Mouse (Mus musculus): ENCODE measurements around the gene Gdpgp1. TPM values are rescaled to one million over a fixed set of nuclear protein-coding genes. Genes with fewer than 3 reads are reported as not detected.

Gene Gdpgp1
- polyA plus RNA-seq, 1 experiment from 2014 or later = 4.5 TPM

- no peak for ATAC-seq (ENCODE audit: low read depth)
- WGBS = 89% methylated on average over 10 of the region's 10 CpGs
- no peaks in the 10 kb centered on the region for H3K27me3 ChIP-seq
Measured at GRCm38 (mm10) chr7:80238542-80238941, 5.9 kb downstream of the Gdpgp1 start.

GRCm38 (mm10) chr7:80241661-80242060 is 9.0 kb downstream of the Gdpgp1 start:
- Histone ChIP-seq H3K4me1 (replicated peaks) (no peaks in the 10 kb centered on the region), H3K4me3 (no peak overlapping the region), H3K36me3 (peaks cover 34% of the 10 kb centered on the region), H3K27ac (replicated peaks) (no peak overlapping the region), H3K27me3 (no peaks in the 10 kb centered on the region), H3K9ac (no peak overlapping the region), H3K9me3 (no peaks in the 10 kb centered on the region), H3K4me2 (no peak overlapping the region)
- WGBS = 91% methylated on average over 4 of the region's 4 CpGs
- ATAC-seq (ENCODE audit: low read depth) = no peak

More at GRCm38 (mm10) chr7:80238542-80238941, 5.9 kb downstream of the Gdpgp1 start:
- H3K4me1 ChIP-seq (replicated peaks) = peaks cover 19% of the 10 kb centered on the region
- H3K4me3 ChIP-seq = no peak overlapping the region
- peaks cover 34% of the 10 kb centered on the region for H3K36me3 ChIP-seq
- no peak overlapping the region for H3K9ac ChIP-seq
- H3K9me3 ChIP-seq = no peaks in the 10 kb centered on the region
- no peak overlapping the region for H3K4me2 ChIP-seq
- no peak overlapping the region for H3K27ac ChIP-seq (replicated peaks)

- Histone ChIP-seq H3K4me2 (no peak overlapping the region), H3K27me3 (no peaks in the 10 kb centered on the region), H3K9ac (no peak overlapping the region), H3K4me3 (no peak overlapping the region), H3K36me3 (peaks cover 16% of the 10 kb centered on the region), H3K9me3 (no peaks in the 10 kb centered on the region), H3K27ac (replicated peaks) (no peak overlapping the region), H3K4me1 (replicated peaks) (peaks cover 5% of the 10 kb centered on the region; the same call in 1 of the 2 replicates)
- no peak for ATAC-seq (ENCODE audit: low read depth)
- 96% methylated on average over 4 of the region's 4 CpGs for WGBS
Measured at GRCm38 (mm10) chr7:80244851-80245250, 12.2 kb downstream of the Gdpgp1 start.

- H3K27ac ChIP-seq (replicated peaks) = peak within 1 kb of the TSS; percentile 88
- no peaks in the 10 kb centered on the region for H3K9me3 ChIP-seq
Measured at GRCm38 (mm10) chr7:80246148-80246721, 13.6 kb downstream of the Gdpgp1 start, which contains the start of gene Ttll13. Ttll13 (plus strand) TSS chr7:80246376.

GRCm38 (mm10) chr7:80246859-80247258 is 14.2 kb downstream of the Gdpgp1 start:
- ATAC-seq (ENCODE audit: low read depth) = no peak
- 0 out of 2 replicates have a peak, but pooled peaks cover 6% of the 10 kb centered on the region for H3K27me3 ChIP-seq
- WGBS = 72% methylated on average over 7 of the region's 7 CpGs
- H3K4me3 ChIP-seq = peak overlapping the region; percentile 47
- peak overlapping the region; percentile 88 for H3K27ac ChIP-seq (replicated peaks)
- peak overlapping the region; percentile 65; the same call in 1 of the 2 replicates for H3K9ac ChIP-seq
- H3K4me1 ChIP-seq (replicated peaks) = peaks cover 5% of the 10 kb centered on the region; the same call in 1 of the 2 replicates
- peak overlapping the region; percentile 57 for H3K4me2 ChIP-seq
- H3K9me3 ChIP-seq = no peaks in the 10 kb centered on the region
- H3K36me3 ChIP-seq = no peaks in the 10 kb centered on the region

More at GRCm38 (mm10) chr7:80246148-80246721, 13.6 kb downstream of the Gdpgp1 start, which contains the start of gene Ttll13:
- Histone ChIP-seq H3K9ac (peak within 1 kb of the TSS; percentile 65), H3K4me1 (replicated peaks) (peaks cover 5% of the 10 kb centered on the region; the same call in 1 of the 2 replicates), H3K36me3 (peaks cover 2% of the 10 kb centered on the region; the same call in 1 of the 2 replicates), H3K27me3 (0 out of 2 replicates have a peak, but pooled peaks cover 6% of the 10 kb centered on the region), H3K4me3 (peak within 1 kb of the TSS; percentile 47), H3K4me2 (peak within 1 kb of the TSS; percentile 57)
- peak; percentile 98 for ATAC-seq (ENCODE audit: low read depth)
- under 1% methylated on average over 48 of the region's 48 CpGs for WGBS

- Histone ChIP-seq H3K9ac (no peak overlapping the region), H3K4me3 (no peak overlapping the region), H3K9me3 (no peaks in the 10 kb centered on the region), H3K27ac (replicated peaks) (no peak overlapping the region), H3K36me3 (no peaks in the 10 kb centered on the region), H3K4me1 (replicated peaks) (no peaks in the 10 kb centered on the region), H3K4me2 (no peak overlapping the region), H3K27me3 (peaks cover 29% of the 10 kb centered on the region)
- WGBS = 73% methylated on average over 7 of the region's 7 CpGs
- no peak for ATAC-seq (ENCODE audit: low read depth)
Measured at GRCm38 (mm10) chr7:80252437-80252836, 19.8 kb downstream of the Gdpgp1 start.

GRCm38 (mm10) chr7:80252886-80253285 is 20.2 kb downstream of the Gdpgp1 start:
- Histone ChIP-seq H3K4me3 (no peak overlapping the region), H3K4me2 (no peak overlapping the region), H3K36me3 (no peaks in the 10 kb centered on the region), H3K27me3 (peaks cover 33% of the 10 kb centered on the region), H3K27ac (replicated peaks) (no peak overlapping the region), H3K9me3 (no peaks in the 10 kb centered on the region), H3K9ac (no peak overlapping the region), H3K4me1 (replicated peaks) (no peaks in the 10 kb centered on the region)
- ATAC-seq (ENCODE audit: low read depth) = no peak
- 88% methylated on average over 11 of the region's 11 CpGs for WGBS

- no peaks in the 10 kb centered on the region for H3K36me3 ChIP-seq
- no peak overlapping the region for H3K27ac ChIP-seq (replicated peaks)
- H3K4me3 ChIP-seq = no peak overlapping the region
- ATAC-seq (ENCODE audit: low read depth) = no peak
- H3K27me3 ChIP-seq = peaks cover 50% of the 10 kb centered on the region
- H3K9me3 ChIP-seq = no peaks in the 10 kb centered on the region
- H3K9ac ChIP-seq = no peak overlapping the region
- 80% methylated on average over 2 of the region's 2 CpGs for WGBS
- no peak overlapping the region for H3K4me2 ChIP-seq
- H3K4me1 ChIP-seq (replicated peaks) = peaks cover 5% of the 10 kb centered on the region
Measured at GRCm38 (mm10) chr7:80255981-80256380, 23.3 kb downstream of the Gdpgp1 start.

GRCm38 (mm10) chr7:80257706-80258105 is 25.0 kb downstream of the Gdpgp1 start:
- Histone ChIP-seq H3K27me3 (peaks cover 50% of the 10 kb centered on the region), H3K4me1 (replicated peaks) (peaks cover 15% of the 10 kb centered on the region), H3K4me2 (no peak overlapping the region), H3K4me3 (no peak overlapping the region), H3K9me3 (no peaks in the 10 kb centered on the region), H3K27ac (replicated peaks) (no peak overlapping the region), H3K36me3 (no peaks in the 10 kb centered on the region), H3K9ac (no peak overlapping the region)
- WGBS = 64% methylated on average over 2 of the region's 2 CpGs
- no peak for ATAC-seq (ENCODE audit: low read depth)

- Histone ChIP-seq H3K4me3 (peak within 1 kb of the TSS; percentile 92), H3K27me3 (peaks cover 33% of the 10 kb centered on the region), H3K4me1 (replicated peaks) (peaks cover 20% of the 10 kb centered on the region), H3K36me3 (peaks cover 21% of the 10 kb centered on the region), H3K9ac (peak within 1 kb of the TSS; percentile 90), H3K9me3 (no peaks in the 10 kb centered on the region), H3K27ac (replicated peaks) (peak within 1 kb of the TSS; percentile 78), H3K4me2 (peak within 1 kb of the TSS; percentile 96)
- WGBS = 28% methylated on average over 40 of the region's 40 CpGs
- peak; percentile 88 for ATAC-seq (ENCODE audit: low read depth)
Measured at GRCm38 (mm10) chr7:80260625-80261371, 28.1 kb downstream of the Gdpgp1 start, which contains the start of gene Ngrn. Ngrn (plus strand) TSS chr7:80261215.

- ATAC-seq (ENCODE audit: low read depth) = peak; percentile 69; the same call in 1 of the 2 replicates
- peak overlapping the region; percentile 92 for H3K4me3 ChIP-seq
- peaks cover 20% of the 10 kb centered on the region for H3K4me1 ChIP-seq (replicated peaks)
- H3K9me3 ChIP-seq = no peaks in the 10 kb centered on the region
- H3K27ac ChIP-seq (replicated peaks) = peak overlapping the region; percentile 78
- peak overlapping the region; percentile 96 for H3K4me2 ChIP-seq
- peaks cover 33% of the 10 kb centered on the region for H3K27me3 ChIP-seq
- peak overlapping the region; percentile 90 for H3K9ac ChIP-seq
- peaks cover 28% of the 10 kb centered on the region for H3K36me3 ChIP-seq
- under 1% methylated on average over 32 of the region's 32 CpGs for WGBS
Measured at GRCm38 (mm10) chr7:80261372-80261990, 28.8 kb downstream of the Gdpgp1 start.

- no peak overlapping the region for H3K4me2 ChIP-seq
- 94% methylated on average over 12 of the region's 12 CpGs for WGBS
- no peak overlapping the region for H3K4me3 ChIP-seq
- peaks cover 28% of the 10 kb centered on the region for H3K4me1 ChIP-seq (replicated peaks)
- ATAC-seq (ENCODE audit: low read depth) = no peak
- no peaks in the 10 kb centered on the region for H3K9me3 ChIP-seq
- H3K27me3 ChIP-seq = peaks cover 6% of the 10 kb centered on the region
- no peak overlapping the region for H3K9ac ChIP-seq
- no peak overlapping the region for H3K27ac ChIP-seq (replicated peaks)
- peaks cover 36% of the 10 kb centered on the region for H3K36me3 ChIP-seq
Measured at GRCm38 (mm10) chr7:80264606-80265005, 31.9 kb downstream of the Gdpgp1 start.
